Mouse (Mus musculus): ENCODE results near the gene Mrpl45. TPM values are rescaled to one million over a fixed set of nuclear protein-coding genes. Genes with fewer than 3 reads are reported as not detected.
"Not testable (repeated sequence)": the region's sequence is repeated elsewhere in the genome, so short reads cannot be mapped to it uniquely, and the experiment has no call there.

Gene Mrpl45
- polyA plus RNA-seq, 1 experiment from 2014 or later: 41.4 TPM

GRCm38 (mm10) chr11:97355247-97355646, 39.7 kb downstream of the Mrpl45 start:
- Histone ChIP-seq H3K27ac (no peak overlapping the region), H3K9ac (no peak overlapping the region), H3K4me1 (peaks cover 1% of the 10 kb centered on the region; the same call in 1 of the 2 replicates), H3K9me3 (no peaks in the 10 kb centered on the region), H3K4me2 (no peak overlapping the region), H3K36me3 (no peaks in the 10 kb centered on the region), H3K27me3 (no peaks in the 10 kb centered on the region), H3K4me3 (no peak overlapping the region)
- 77% methylated on average over 7 of the region's 7 CpGs for WGBS
- no peak for ATAC-seq (ENCODE audit: insufficient number of reproducible peaks, low FRiP score, low TSS enrichment, low read depth)

GRCm38 (mm10) chr11:97357663-97358062, 42.1 kb downstream of the Mrpl45 start:
- WGBS: 19% methylated on average over 6 of the region's 6 CpGs
- not testable (repeated sequence) for H3K9me3 ChIP-seq; ATAC-seq (ENCODE audit: insufficient number of reproducible peaks, low FRiP score, low TSS enrichment, low read depth); H3K36me3 ChIP-seq; H3K27ac ChIP-seq; H3K27me3 ChIP-seq; H3K4me3 ChIP-seq; H3K9ac ChIP-seq; H3K4me1 ChIP-seq; H3K4me2 ChIP-seq

- H3K27me3 ChIP-seq: no peaks in the 10 kb centered on the region
- ATAC-seq (ENCODE audit: insufficient number of reproducible peaks, low FRiP score, low TSS enrichment, low read depth): peak; percentile 95
- peak within 1 kb of the TSS; percentile 98 for H3K9ac ChIP-seq
- H3K36me3 ChIP-seq: no peaks in the 10 kb centered on the region
- H3K4me3 ChIP-seq: peak within 1 kb of the TSS; percentile 92
- H3K4me2 ChIP-seq: peak within 1 kb of the TSS; percentile 87
- no peaks in the 10 kb centered on the region for H3K9me3 ChIP-seq
- H3K27ac ChIP-seq: peak within 1 kb of the TSS; percentile 90
- under 1% methylated on average over 36 of the region's 81 CpGs for WGBS
- H3K4me1 ChIP-seq: peaks cover 35% of the 10 kb centered on the region
These were observed 46.6 kb downstream of the Mrpl45 start, which contains the start of gene Socs7 for GRCm38 (mm10) chr11:97361948-97362648. Socs7 (plus strand) TSS chr11:97362551.

GRCm38 (mm10) chr11:97362649-97362942, 47.1 kb downstream of the Mrpl45 start:
- ATAC-seq (ENCODE audit: insufficient number of reproducible peaks, low FRiP score, low TSS enrichment, low read depth): 0 out of 2 replicates have a peak, but pooled peaks have one; percentile 5
- Histone ChIP-seq H3K9ac (peak overlapping the region; percentile 98), H3K36me3 (no peaks in the 10 kb centered on the region), H3K4me1 (peaks cover 37% of the 10 kb centered on the region), H3K9me3 (no peaks in the 10 kb centered on the region), H3K4me2 (peak overlapping the region; percentile 87), H3K27me3 (no peaks in the 10 kb centered on the region), H3K27ac (peak overlapping the region; percentile 86), H3K4me3 (peak overlapping the region; percentile 92)
- WGBS: under 1% methylated on average over 38 of the region's 39 CpGs

- H3K36me3 ChIP-seq: 0 out of 2 replicates have a peak, but pooled peaks cover 4% of the 10 kb centered on the region
- H3K4me3 ChIP-seq: peak overlapping the region; percentile 92
- under 1% methylated on average over 48 of the region's 49 CpGs for WGBS
- peak overlapping the region; percentile 86 for H3K27ac ChIP-seq
- peaks cover 41% of the 10 kb centered on the region for H3K4me1 ChIP-seq
- no peaks in the 10 kb centered on the region for H3K27me3 ChIP-seq
- no peak for ATAC-seq (ENCODE audit: insufficient number of reproducible peaks, low FRiP score, low TSS enrichment, low read depth)
- H3K4me2 ChIP-seq: peak overlapping the region; percentile 87
- H3K9me3 ChIP-seq: no peaks in the 10 kb centered on the region
- H3K9ac ChIP-seq: peak overlapping the region; percentile 98
These were observed 47.6 kb downstream of the Mrpl45 start for GRCm38 (mm10) chr11:97362943-97363643.

- Histone ChIP-seq H3K4me1 (peaks cover 46% of the 10 kb centered on the region), H3K4me3 (peak overlapping the region; percentile 92), H3K9me3 (no peaks in the 10 kb centered on the region), H3K4me2 (peak overlapping the region; percentile 87), H3K9ac (peak overlapping the region; percentile 98), H3K27me3 (no peaks in the 10 kb centered on the region), H3K27ac (peak overlapping the region; percentile 86), H3K36me3 (0 out of 2 replicates have a peak, but pooled peaks cover 5% of the 10 kb centered on the region)
- no peak for ATAC-seq (ENCODE audit: insufficient number of reproducible peaks, low FRiP score, low TSS enrichment, low read depth)
- WGBS: under 1% methylated on average over 7 of the region's 7 CpGs
These were observed 48.1 kb downstream of the Mrpl45 start for GRCm38 (mm10) chr11:97363644-97363995.

GRCm38 (mm10) chr11:97365556-97365955, 50.0 kb downstream of the Mrpl45 start:
- Histone ChIP-seq H3K27ac (no peak overlapping the region), H3K36me3 (0 out of 2 replicates have a peak, but pooled peaks cover 5% of the 10 kb centered on the region), H3K27me3 (no peaks in the 10 kb centered on the region), H3K9me3 (no peaks in the 10 kb centered on the region), H3K4me2 (no peak overlapping the region), H3K4me3 (peak overlapping the region; percentile 3; the same call in 1 of the 2 replicates), H3K9ac (no peak overlapping the region), H3K4me1 (peaks cover 51% of the 10 kb centered on the region)
- ATAC-seq (ENCODE audit: insufficient number of reproducible peaks, low FRiP score, low TSS enrichment, low read depth): no peak
- 51% methylated on average over 1 of the region's 1 CpGs for WGBS

GRCm38 (mm10) chr11:97368501-97368900, 53.0 kb downstream of the Mrpl45 start:
- Histone ChIP-seq H3K4me1 (peaks cover 55% of the 10 kb centered on the region), H3K4me3 (no peak overlapping the region), H3K36me3 (0 out of 2 replicates have a peak, but pooled peaks cover 5% of the 10 kb centered on the region), H3K4me2 (no peak overlapping the region), H3K9ac (no peak overlapping the region), H3K27ac (no peak overlapping the region), H3K9me3 (no peaks in the 10 kb centered on the region), H3K27me3 (no peaks in the 10 kb centered on the region)
- WGBS: 63% methylated on average over 5 of the region's 5 CpGs
- ATAC-seq (ENCODE audit: insufficient number of reproducible peaks, low FRiP score, low TSS enrichment, low read depth): no peak

GRCm38 (mm10) chr11:97370329-97371091, 55.0 kb downstream of the Mrpl45 start:
- Histone ChIP-seq H3K4me1 (peaks cover 35% of the 10 kb centered on the region), H3K27me3 (no peaks in the 10 kb centered on the region), H3K9ac (no peak overlapping the region), H3K27ac (peak overlapping the region; percentile 14; the same call in 1 of the 2 replicates), H3K9me3 (no peaks in the 10 kb centered on the region), H3K36me3 (peaks cover 15% of the 10 kb centered on the region; the same call in 1 of the 2 replicates), H3K4me3 (no peak overlapping the region), H3K4me2 (no peak overlapping the region)
- 55% methylated on average over 7 of the region's 7 CpGs for WGBS
- ATAC-seq (ENCODE audit: insufficient number of reproducible peaks, low FRiP score, low TSS enrichment, low read depth): no peak

- no peak overlapping the region for H3K4me2 ChIP-seq
- 72% methylated on average over 6 of the region's 6 CpGs for WGBS
- peaks cover 26% of the 10 kb centered on the region for H3K4me1 ChIP-seq
- H3K36me3 ChIP-seq: peaks cover 30% of the 10 kb centered on the region
- no peaks in the 10 kb centered on the region for H3K9me3 ChIP-seq
- no peak overlapping the region for H3K9ac ChIP-seq
- ATAC-seq (ENCODE audit: insufficient number of reproducible peaks, low FRiP score, low TSS enrichment, low read depth): no peak
- peak overlapping the region; percentile 47 for H3K27ac ChIP-seq
- no peaks in the 10 kb centered on the region for H3K27me3 ChIP-seq
- H3K4me3 ChIP-seq: no peak overlapping the region
These were observed 56.8 kb downstream of the Mrpl45 start for GRCm38 (mm10) chr11:97372159-97372864.

- H3K36me3 ChIP-seq: peaks cover 35% of the 10 kb centered on the region
- no peak overlapping the region for H3K4me3 ChIP-seq
- no peak overlapping the region for H3K4me2 ChIP-seq
- H3K9me3 ChIP-seq: no peaks in the 10 kb centered on the region
- peaks cover 18% of the 10 kb centered on the region for H3K4me1 ChIP-seq
- no peak for ATAC-seq (ENCODE audit: insufficient number of reproducible peaks, low FRiP score, low TSS enrichment, low read depth)
- H3K27ac ChIP-seq: 0 out of 2 replicates have a peak overlapping the region, but pooled peaks have one; percentile 22
- H3K27me3 ChIP-seq: no peaks in the 10 kb centered on the region
- WGBS: 57% methylated on average over 2 of the region's 2 CpGs
- no peak overlapping the region for H3K9ac ChIP-seq
These were observed 57.9 kb downstream of the Mrpl45 start for GRCm38 (mm10) chr11:97373402-97373801.
